Mouse (Mus musculus) MEL (cell line): ENCODE data around the gene Slc44a3.

ENCODE experiments used
- CHD2 ChIP-seq: IDR thresholded peaks from 2 replicates; pipeline ENCODE4 v1.6.1; 2011; ENCODE audit warnings: low read length, improper control_type of control experiment
- CTCF ChIP-seq, 3 experiments: IDR thresholded peaks in 2 of 3; conservative IDR thresholded peaks in 1 of 3; 2 replicates each; pipeline ENCODE4 v1.5.1; 2011 to 2012; ENCODE audit warnings: low read length in 3 of 3, low read depth in 2 of 3, mild to moderate bottlenecking in 2 of 3, improper control_type of control experiment in 1 of 3, inconsistent platforms in 1 of 3, mixed read lengths in 1 of 3, moderate library complexity in 1 of 3; ENCODE audit not compliant: control insufficient read depth in 1 of 3, insufficient read depth in 1 of 3, poor library complexity in 1 of 3, severe bottlenecking in 1 of 3
- EP300 ChIP-seq, 2 experiments: IDR thresholded peaks; 2 replicates each; pipeline ENCODE4 v1.6.1; 2011; ENCODE audit warnings: improper control_type of control experiment in 2 of 2, low read length in 2 of 2, low read depth in 1 of 2, mild to moderate bottlenecking in 1 of 2
- MAFK ChIP-seq: IDR thresholded peaks from 2 replicates; pipeline ENCODE4 v1.6.1; 2011; ENCODE audit warnings: low read depth, mild to moderate bottlenecking, low read length, improper control_type of control experiment, borderline replicate concordance
- MEF2A ChIP-seq: IDR thresholded peaks from 2 replicates; pipeline ENCODE4 v1.6.1; 2014; ENCODE audit warnings: low read depth, mild to moderate bottlenecking, inconsistent platforms, low read length, improper control_type of control experiment; ENCODE audit not compliant: poor library complexity, insufficient replicate concordance, severe bottlenecking; ENCODE audit errors: extremely low read depth
- POLR2A ChIP-seq, 2 experiments: IDR thresholded peaks; 2 replicates each; pipeline ENCODE4 v1.6.1; 2011 to 2012; ENCODE audit warnings: low read length in 2 of 2, mild to moderate bottlenecking in 2 of 2, control low read depth in 1 of 2, improper control_type of control experiment in 1 of 2, low read depth in 1 of 2, moderate library complexity in 1 of 2; ENCODE audit not compliant: control insufficient read depth in 1 of 2, insufficient read depth in 1 of 2, poor library complexity in 1 of 2
- POLR2AphosphoS2 ChIP-seq: IDR thresholded peaks from 2 replicates; pipeline ENCODE4 v1.6.1; 2011; ENCODE audit warnings: low read length, improper control_type of control experiment
- RAD21 ChIP-seq: IDR thresholded peaks from 2 replicates; pipeline ENCODE4 v1.6.1; 2011; ENCODE audit warnings: mild to moderate bottlenecking, low read depth, low read length, improper control_type of control experiment
- SIN3A ChIP-seq: IDR thresholded peaks from 2 replicates; pipeline ENCODE4 v1.6.1; 2012; ENCODE audit warnings: low read length, improper control_type of control experiment, inconsistent platforms
- TCF12 ChIP-seq: IDR thresholded peaks from 2 replicates; pipeline ENCODE4 v1.6.1; 2014; ENCODE audit warnings: low read depth, mild to moderate bottlenecking, inconsistent platforms, low read length, improper control_type of control experiment, moderate library complexity
- UBTF ChIP-seq: IDR thresholded peaks from 2 replicates; pipeline ENCODE4 v1.6.1; 2012; ENCODE audit warnings: low read depth, mild to moderate bottlenecking, inconsistent platforms, low read length, improper control_type of control experiment, moderate library complexity, borderline replicate concordance; ENCODE audit not compliant: insufficient read depth
- ZC3H11A ChIP-seq: IDR thresholded peaks from 2 replicates; pipeline ENCODE4 v1.6.1; 2012; ENCODE audit warnings: low read depth, mild to moderate bottlenecking, inconsistent platforms, low read length, improper control_type of control experiment
- ZMIZ1 ChIP-seq: IDR thresholded peaks from 2 replicates; pipeline ENCODE4 v1.6.1; 2012; ENCODE audit warnings: low read depth, mild to moderate bottlenecking, inconsistent platforms, low read length, improper control_type of control experiment, moderate library complexity

- TF ChIP-seq ZC3H11A (no peak), UBTF (no peak), POLR2A (IDR thresholded peaks at IDR 0.05; ENCODE audit: control insufficient read depth in 1 of 2, insufficient read depth in 1 of 2, low read depth in 1 of 2, low read length in 2 of 2, poor library complexity in 1 of 2) (no peak), CTCF (IDR thresholded peaks at IDR 0.05 in 2 of 3, conservative IDR thresholded peaks at IDR 0.05 in 1 of 3; ENCODE audit: control insufficient read depth in 1 of 3, insufficient read depth in 1 of 3, low read depth in 2 of 3, low read length in 3 of 3, poor library complexity in 1 of 3, severe bottlenecking in 1 of 3) (no peak), SIN3A (no peak), EP300 (IDR thresholded peaks at IDR 0.05; ENCODE audit: low read depth in 1 of 2, low read length in 2 of 2) (no peak), CHD2 (no peak), ZMIZ1 (no peak), TCF12 (no peak), RAD21 (no peak), MAFK (no peak), POLR2AphosphoS2 (no peak), MEF2A (no peak)
Measured at GRCm38 (mm10) chr3:121526096-121527093, 5.8 kb downstream of the Slc44a3 start.
